Mouse (Mus musculus): ENCODE results near the gene Mrps18b.

GRCm38 (mm10) chr17:35923281-35923680 is 7.1 kb upstream of the Mrps18b start:
- TF ChIP-seq EP300 (optimal IDR thresholded peaks at IDR 0.05) (no peak), CTCF (IDR thresholded peaks at IDR 0.05; ENCODE audit: low read depth) (no peak)

Measured in stomach, postnatal 0 days (tissue).